Mouse (Mus musculus) erythroblast, embryonic 14.5 days (primary cell): Measurements from ENCODE around the gene Fam168b. TPM values are rescaled to one million over a fixed set of nuclear protein-coding genes. Genes with fewer than 3 reads are reported as not detected.

Source experiments
- H3K27me3 ChIP-seq: 2 replicates; pipeline ENCODE4 v1.6.1; 2012; ENCODE audit warnings: inconsistent platforms; ENCODE audit not compliant: control insufficient read depth
- H3K36me3 ChIP-seq: 2 replicates; pipeline ENCODE4 v1.6.1; 2012; ENCODE audit warnings: mild to moderate bottlenecking, inconsistent platforms; ENCODE audit not compliant: control insufficient read depth
- H3K4me1 ChIP-seq: 2 replicates; pipeline ENCODE4 v1.6.1; 2012; ENCODE audit warnings: inconsistent platforms; ENCODE audit not compliant: control insufficient read depth
- H3K4me3 ChIP-seq: replicated peaks from 2 replicates; pipeline ENCODE3; 2012; ENCODE audit warnings: moderate library complexity, mild to moderate bottlenecking, inconsistent platforms
- H3K9me3 ChIP-seq: 2 replicates; pipeline ENCODE4 v1.6.1; 2012; ENCODE audit warnings: low read length, inconsistent platforms, mixed read lengths; ENCODE audit not compliant: control insufficient read depth
- GATA1 ChIP-seq: IDR thresholded peaks from 2 replicates; pipeline ENCODE4 v1.6.1; 2012; ENCODE audit warnings: low read length, inconsistent platforms, mixed read lengths
- TAL1 ChIP-seq: IDR thresholded peaks from 3 replicates; pipeline ENCODE4 v1.6.1; 2012; ENCODE audit warnings: low read length, inconsistent platforms, mixed read lengths
- polyA plus RNA-seq: library from polyadenylated mRNA; stranded (reverse); fragments of >175 nt; gene quantifications from 2 replicates; pipeline ENCODE4 v1.2.3, GENCODE M21; 2012

Gene Fam168b
- polyA plus RNA-seq, 1 experiment: 5.2 TPM

DNA sequence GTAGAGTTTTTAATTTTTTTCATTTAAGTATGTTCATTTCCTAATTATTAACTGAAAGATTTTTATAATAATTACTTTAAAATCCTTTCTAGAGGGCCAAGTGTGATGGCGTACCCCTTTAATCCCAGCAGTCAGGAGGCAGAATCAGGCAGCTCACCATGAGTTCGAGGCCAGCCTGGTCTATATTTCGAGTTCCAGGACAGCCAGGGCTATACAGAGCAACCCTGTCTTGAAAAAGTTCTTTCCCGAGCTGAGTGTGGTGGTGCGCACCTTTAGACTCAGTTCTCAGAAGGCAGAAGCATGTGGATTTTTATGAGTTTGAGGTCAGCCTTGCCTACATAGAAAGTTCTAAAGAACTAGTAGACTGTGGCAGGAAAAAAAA, 24.7 kb upstream of the Fam168b start:
- H3K9me3 ChIP-seq: no peaks in the 10 kb centered on the region
- H3K27me3 ChIP-seq: no peaks in the 10 kb centered on the region
- H3K4me1 ChIP-seq: peaks cover 13% of the 10 kb centered on the region
- TF ChIP-seq TAL1 (no peak), GATA1 (no peak)
- H3K36me3 ChIP-seq: peaks cover 28% of the 10 kb centered on the region
- no peak overlapping the region for H3K4me3 ChIP-seq

DNA sequence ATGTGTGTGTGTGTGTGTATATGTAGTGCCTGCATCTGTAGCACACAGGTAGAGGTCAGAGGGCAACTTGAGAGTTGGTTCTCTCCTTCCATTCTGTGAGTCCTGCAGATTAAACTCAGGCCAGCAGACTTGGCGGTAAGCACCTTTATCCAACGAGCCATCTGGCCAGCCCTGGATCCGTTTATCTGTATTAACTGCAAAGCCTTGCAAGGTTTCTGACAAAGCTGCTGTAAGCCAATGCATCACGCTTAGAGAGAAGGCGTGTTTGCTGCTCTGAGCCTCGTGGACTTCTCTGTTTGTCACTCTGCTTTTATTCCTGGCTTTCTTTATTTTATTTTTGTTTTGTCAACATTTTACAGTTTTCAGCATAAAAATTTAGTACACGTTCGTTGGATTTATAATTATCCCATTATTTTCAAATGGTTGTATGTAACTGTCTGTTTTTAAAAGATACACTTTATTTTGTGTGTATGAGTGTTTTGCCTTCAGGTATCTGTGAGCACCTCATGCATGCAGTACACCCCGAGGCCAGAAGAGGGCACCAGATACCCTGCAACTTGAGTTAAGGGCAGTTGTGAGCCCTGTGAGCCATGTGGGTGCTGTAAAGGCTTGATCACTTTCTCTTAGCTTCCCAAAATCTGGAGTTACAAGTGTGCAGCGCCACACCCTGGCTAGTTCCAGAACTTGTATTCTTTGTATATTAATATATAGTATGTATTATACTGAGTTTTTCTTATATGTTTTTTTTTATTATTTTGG, 24.1 kb upstream of the Fam168b start:
- no peaks in the 10 kb centered on the region for H3K9me3 ChIP-seq
- H3K4me1 ChIP-seq: peaks cover 13% of the 10 kb centered on the region
- peaks cover 32% of the 10 kb centered on the region for H3K36me3 ChIP-seq
- no peak for TF ChIP-seq GATA1
- TF ChIP-seq TAL1: no peak
- H3K27me3 ChIP-seq: no peaks in the 10 kb centered on the region
- no peak overlapping the region for H3K4me3 ChIP-seq

DNA sequence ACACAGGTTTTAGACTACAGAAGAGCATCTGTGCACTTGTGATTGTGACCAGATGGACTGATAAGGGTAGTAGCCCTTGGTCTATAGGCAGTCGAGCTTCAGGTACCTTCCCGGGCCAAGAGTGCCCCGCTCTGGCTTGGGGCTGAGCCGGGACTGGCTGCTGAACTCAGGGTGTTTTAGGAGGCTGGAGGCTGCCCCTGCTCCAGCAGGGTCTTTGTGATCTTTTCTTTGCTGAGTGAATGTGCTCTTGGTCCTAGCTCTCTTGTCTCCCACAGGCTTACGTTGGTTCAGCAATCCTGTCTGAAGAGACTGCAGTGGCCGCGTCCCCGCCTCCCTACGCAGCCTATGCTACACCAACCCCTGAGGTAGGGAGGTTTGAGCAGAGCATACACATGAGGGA, 23.0 kb upstream of the Fam168b start:
- Histone ChIP-seq H3K27me3 (no peaks in the 10 kb centered on the region), H3K4me3 (no peak overlapping the region), H3K4me1 (peaks cover 13% of the 10 kb centered on the region), H3K9me3 (no peaks in the 10 kb centered on the region), H3K36me3 (peaks cover 30% of the 10 kb centered on the region)
- TF ChIP-seq GATA1 (no peak), TAL1 (no peak)

DNA sequence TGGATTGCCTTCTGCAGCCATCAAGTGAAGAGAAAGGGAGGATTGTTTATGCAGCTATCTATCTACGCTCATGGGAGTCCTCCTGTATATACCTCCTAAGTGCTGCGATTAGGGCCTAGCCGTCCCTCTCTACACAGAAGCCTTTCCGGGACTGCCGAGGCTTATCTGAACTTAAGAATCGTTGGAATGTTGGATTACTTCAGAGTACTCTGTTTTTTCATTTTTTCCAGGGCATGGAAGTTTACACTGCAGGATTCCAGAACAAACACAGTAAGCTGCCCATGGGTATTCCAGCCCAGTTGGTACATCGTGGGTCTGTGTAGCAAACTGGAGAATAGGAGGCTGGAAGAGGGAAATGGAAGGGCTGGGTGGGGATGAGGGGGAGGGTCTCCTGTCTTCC, 21.4 kb upstream of the Fam168b start:
- Histone ChIP-seq H3K4me1 (peaks cover 13% of the 10 kb centered on the region), H3K27me3 (no peaks in the 10 kb centered on the region), H3K9me3 (no peaks in the 10 kb centered on the region), H3K4me3 (no peak overlapping the region), H3K36me3 (peaks cover 24% of the 10 kb centered on the region)
- TF ChIP-seq TAL1 (no peak), GATA1 (no peak)

- H3K36me3 ChIP-seq: peaks cover 17% of the 10 kb centered on the region
- H3K4me1 ChIP-seq: peaks cover 14% of the 10 kb centered on the region
- no peak for TF ChIP-seq GATA1
- no peak for TF ChIP-seq TAL1
- H3K27me3 ChIP-seq: no peaks in the 10 kb centered on the region
- H3K9me3 ChIP-seq: no peaks in the 10 kb centered on the region
- H3K4me3 ChIP-seq: no peak overlapping the region
Observed at GRCm38 (mm10) chr1:34863323-34863722, 20.5 kb upstream of the Fam168b start.

DNA sequence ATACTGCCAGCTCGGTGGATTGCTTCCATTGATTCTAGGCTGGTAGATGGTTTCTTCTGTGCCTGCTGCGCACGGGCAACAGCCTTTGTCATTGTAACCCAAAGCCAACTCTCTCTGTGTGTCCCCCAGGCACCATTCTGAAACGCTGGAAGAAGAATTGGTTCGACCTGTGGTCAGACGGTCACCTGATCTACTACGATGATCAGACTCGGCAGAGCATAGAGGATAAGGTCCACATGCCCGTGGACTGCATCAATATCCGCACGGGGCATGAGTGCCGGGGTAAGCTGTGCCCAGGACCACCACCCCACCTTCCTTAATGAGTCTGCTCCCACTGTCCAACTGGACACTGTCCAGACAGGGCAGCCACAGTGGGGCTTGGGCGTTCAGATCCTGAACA, 20.0 kb upstream of the Fam168b start:
- H3K4me3 ChIP-seq: no peak overlapping the region
- no peaks in the 10 kb centered on the region for H3K9me3 ChIP-seq
- H3K4me1 ChIP-seq: peaks cover 14% of the 10 kb centered on the region
- TF ChIP-seq GATA1: no peak
- TF ChIP-seq TAL1: no peak
- peaks cover 17% of the 10 kb centered on the region for H3K36me3 ChIP-seq
- no peaks in the 10 kb centered on the region for H3K27me3 ChIP-seq

- H3K27me3 ChIP-seq: no peaks in the 10 kb centered on the region
- H3K4me3 ChIP-seq: no peak overlapping the region
- H3K36me3 ChIP-seq: peaks cover 17% of the 10 kb centered on the region
- no peaks in the 10 kb centered on the region for H3K9me3 ChIP-seq
- no peak for TF ChIP-seq GATA1
- TF ChIP-seq TAL1: no peak
- H3K4me1 ChIP-seq: peaks cover 3% of the 10 kb centered on the region; the same call in 1 of the 2 replicates
Observed at GRCm38 (mm10) chr1:34860205-34860604, 17.3 kb upstream of the Fam168b start.

- no peaks in the 10 kb centered on the region for H3K27me3 ChIP-seq
- peaks cover 17% of the 10 kb centered on the region for H3K36me3 ChIP-seq
- H3K4me1 ChIP-seq: peaks cover 3% of the 10 kb centered on the region; the same call in 1 of the 2 replicates
Observed at GRCm38 (mm10) chr1:34859761-34860160, 16.9 kb upstream of the Fam168b start.

GRCm38 (mm10) chr1:34858671-34859070, 15.8 kb upstream of the Fam168b start:
- Histone ChIP-seq H3K4me1 (peaks cover 3% of the 10 kb centered on the region; the same call in 1 of the 2 replicates), H3K36me3 (peaks cover 12% of the 10 kb centered on the region), H3K4me3 (no peak overlapping the region), H3K27me3 (no peaks in the 10 kb centered on the region), H3K9me3 (no peaks in the 10 kb centered on the region)
- TF ChIP-seq GATA1 (no peak), TAL1 (no peak)

More at GRCm38 (mm10) chr1:34859761-34860160, 16.9 kb upstream of the Fam168b start:
- TF ChIP-seq TAL1 (no peak), GATA1 (no peak)
- H3K9me3 ChIP-seq: no peaks in the 10 kb centered on the region
- H3K4me3 ChIP-seq: no peak overlapping the region
